Mouse (Mus musculus): ENCODE results near the gene Fgfr2. TPM values are rescaled to one million over a fixed set of nuclear protein-coding genes. Genes with fewer than 3 reads are reported as not detected.

Fgfr2 gene
- polyA plus RNA-seq, 1 experiment, result 14.8 TPM

- 89% methylated on average over 13 of the region's 13 CpGs for WGBS
- no peak for DNase-seq
- H3K27ac ChIP-seq (ENCODE audit: insufficient read depth, low read depth, low read length), result no peak overlapping the region
- TF ChIP-seq POLR2A (IDR thresholded peaks at IDR 0.05; ENCODE audit: low read depth, low read length), result no peak
- TF ChIP-seq CTCF (conservative IDR thresholded peaks at IDR 0.05; ENCODE audit: insufficient read depth, insufficient read length, low read depth, low read length), result no peak
- H3K4me3 ChIP-seq (ENCODE audit: insufficient read depth, low read depth, low read length), result no peak overlapping the region
- H3K27me3 ChIP-seq (replicated peaks; ENCODE audit: control insufficient read depth, insufficient read depth, low read length), result no peaks in the 10 kb centered on the region; the same call in 1 of the 2 replicates
- no peaks in the 10 kb centered on the region for H3K4me1 ChIP-seq (ENCODE audit: control insufficient read depth, insufficient read depth, low read length)
- no peaks in the 10 kb centered on the region for H3K36me3 ChIP-seq (ENCODE audit: control insufficient read depth, insufficient read depth, low read length)
Observed at GRCm38 (mm10) chr7:131628846-131629391, 1494.2 kb downstream of the Fgfr2 start.

DNA sequence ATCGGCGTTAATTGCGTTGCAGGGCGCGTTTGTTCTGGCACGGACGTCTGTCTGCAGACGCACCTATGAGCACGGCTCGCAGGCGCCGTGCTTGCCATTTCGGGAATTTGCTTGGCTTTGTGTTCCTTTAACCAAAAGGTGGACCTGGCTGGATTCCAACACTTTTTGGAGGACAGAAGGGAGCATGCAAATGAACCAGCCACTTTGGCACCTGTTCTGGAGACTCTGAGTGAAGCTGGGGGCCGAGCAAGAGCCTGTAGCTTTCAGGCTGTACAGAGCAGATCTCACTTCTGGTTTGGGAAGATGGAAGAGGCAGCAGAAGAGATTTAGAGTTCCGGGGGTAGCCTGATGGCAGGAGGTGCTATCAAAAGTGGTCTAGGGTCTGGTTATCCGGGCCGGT lies 1494.8 kb downstream of the Fgfr2 start:
- DNase-seq, result no peak
- no peak overlapping the region for H3K27ac ChIP-seq (ENCODE audit: insufficient read depth, low read depth, low read length)
- H3K4me1 ChIP-seq (ENCODE audit: control insufficient read depth, insufficient read depth, low read length), result no peaks in the 10 kb centered on the region
- WGBS, result 83% methylated on average over 17 of the region's 17 CpGs
- H3K27me3 ChIP-seq (replicated peaks; ENCODE audit: control insufficient read depth, insufficient read depth, low read length), result no peaks in the 10 kb centered on the region; the same call in 1 of the 2 replicates
- TF ChIP-seq POLR2A (IDR thresholded peaks at IDR 0.05; ENCODE audit: low read depth, low read length) (no peak), CTCF (conservative IDR thresholded peaks at IDR 0.05; ENCODE audit: insufficient read depth, insufficient read length, low read depth, low read length) (no peak)
- H3K4me3 ChIP-seq (ENCODE audit: insufficient read depth, low read depth, low read length), result no peak overlapping the region
- no peaks in the 10 kb centered on the region for H3K36me3 ChIP-seq (ENCODE audit: control insufficient read depth, insufficient read depth, low read length)

GRCm38 (mm10) chr7:131609677-131610076 lies 1513.5 kb downstream of the Fgfr2 start:
- Histone ChIP-seq H3K27ac (ENCODE audit: insufficient read depth, low read depth, low read length) (no peak overlapping the region), H3K27me3 (replicated peaks; ENCODE audit: control insufficient read depth, insufficient read depth, low read length) (no peaks in the 10 kb centered on the region; the same call in 1 of the 2 replicates), H3K36me3 (ENCODE audit: control insufficient read depth, insufficient read depth, low read length) (no peaks in the 10 kb centered on the region), H3K4me1 (ENCODE audit: control insufficient read depth, insufficient read depth, low read length) (no peaks in the 10 kb centered on the region), H3K4me3 (ENCODE audit: insufficient read depth, low read depth, low read length) (no peak overlapping the region)
- 32% methylated on average over 7 of the region's 7 CpGs for WGBS
- no peak for DNase-seq
- TF ChIP-seq CTCF (conservative IDR thresholded peaks at IDR 0.05; ENCODE audit: insufficient read depth, insufficient read length, low read depth, low read length) (no peak), POLR2A (IDR thresholded peaks at IDR 0.05; ENCODE audit: low read depth, low read length) (no peak)

DNA sequence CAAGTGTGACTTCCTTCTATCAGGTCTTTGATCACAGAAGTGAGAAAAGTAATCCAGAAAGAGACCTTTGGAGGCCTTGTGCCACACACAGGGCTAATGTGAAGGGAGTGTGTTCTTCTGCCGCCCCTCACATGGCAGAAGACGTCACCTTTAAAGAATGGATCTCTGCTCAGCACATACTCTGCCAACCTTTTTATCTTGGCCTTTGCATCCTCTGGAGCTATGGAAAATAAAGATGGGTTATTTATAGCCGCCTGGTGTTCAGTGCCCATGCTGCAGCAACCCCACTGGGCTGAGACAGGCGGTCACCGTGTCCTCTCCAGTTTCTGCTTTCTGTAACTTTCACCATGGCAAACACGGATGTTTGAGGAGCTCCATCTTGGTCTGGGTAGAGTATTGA lies 1515.1 kb downstream of the Fgfr2 start:
- no peak overlapping the region for H3K27ac ChIP-seq (ENCODE audit: insufficient read depth, low read depth, low read length)
- H3K27me3 ChIP-seq (replicated peaks; ENCODE audit: control insufficient read depth, insufficient read depth, low read length), result no peaks in the 10 kb centered on the region; the same call in 1 of the 2 replicates
- WGBS, result 59% methylated on average over 6 of the region's 6 CpGs
- no peak for DNase-seq
- H3K4me3 ChIP-seq (ENCODE audit: insufficient read depth, low read depth, low read length), result no peak overlapping the region
- no peaks in the 10 kb centered on the region for H3K4me1 ChIP-seq (ENCODE audit: control insufficient read depth, insufficient read depth, low read length)
- H3K36me3 ChIP-seq (ENCODE audit: control insufficient read depth, insufficient read depth, low read length), result no peaks in the 10 kb centered on the region
- TF ChIP-seq POLR2A (IDR thresholded peaks at IDR 0.05; ENCODE audit: low read depth, low read length) (no peak), CTCF (conservative IDR thresholded peaks at IDR 0.05; ENCODE audit: insufficient read depth, insufficient read length, low read depth, low read length) (no peak)

- H3K36me3 ChIP-seq (ENCODE audit: control insufficient read depth, insufficient read depth, low read length), result no peaks in the 10 kb centered on the region
- H3K27ac ChIP-seq (ENCODE audit: insufficient read depth, low read depth, low read length), result no peak overlapping the region
- H3K4me3 ChIP-seq (ENCODE audit: insufficient read depth, low read depth, low read length), result no peak overlapping the region
- H3K4me1 ChIP-seq (ENCODE audit: control insufficient read depth, insufficient read depth, low read length), result no peaks in the 10 kb centered on the region
- WGBS, result 65% methylated on average over 4 of the region's 4 CpGs
- DNase-seq, result no peak
- no peak for TF ChIP-seq POLR2A (IDR thresholded peaks at IDR 0.05; ENCODE audit: low read depth, low read length)
- no peak for TF ChIP-seq CTCF (conservative IDR thresholded peaks at IDR 0.05; ENCODE audit: insufficient read depth, insufficient read length, low read depth, low read length)
- no peaks in the 10 kb centered on the region; the same call in 1 of the 2 replicates for H3K27me3 ChIP-seq (replicated peaks; ENCODE audit: control insufficient read depth, insufficient read depth, low read length)
Observed at GRCm38 (mm10) chr7:131605481-131605880, 1517.7 kb downstream of the Fgfr2 start.

DNA sequence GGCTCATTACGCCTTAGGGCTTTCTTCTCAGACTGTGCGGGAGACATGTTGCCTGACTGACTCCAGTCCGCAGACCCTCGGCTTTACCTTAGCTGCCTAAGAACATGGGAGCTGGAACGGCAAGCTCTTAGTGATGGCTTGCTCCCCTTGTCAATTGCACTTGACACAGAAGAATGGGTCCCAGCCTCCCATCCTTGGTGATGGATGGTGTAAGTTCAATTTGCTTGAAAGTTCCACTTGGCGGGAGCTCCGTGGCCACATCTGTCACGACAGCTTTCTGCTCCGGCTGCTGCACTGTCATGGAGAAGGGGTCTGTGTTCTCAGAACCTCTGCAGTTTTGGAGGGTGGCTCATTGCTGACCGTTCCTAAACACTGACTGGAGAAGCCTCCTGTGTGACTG lies 1518.2 kb downstream of the Fgfr2 start:
- Histone ChIP-seq H3K36me3 (ENCODE audit: control insufficient read depth, insufficient read depth, low read length) (no peaks in the 10 kb centered on the region), H3K4me3 (ENCODE audit: insufficient read depth, low read depth, low read length) (no peak overlapping the region), H3K4me1 (ENCODE audit: control insufficient read depth, insufficient read depth, low read length) (no peaks in the 10 kb centered on the region), H3K27ac (ENCODE audit: insufficient read depth, low read depth, low read length) (no peak overlapping the region), H3K27me3 (replicated peaks; ENCODE audit: control insufficient read depth, insufficient read depth, low read length) (no peaks in the 10 kb centered on the region; the same call in 1 of the 2 replicates)
- 65% methylated on average over 10 of the region's 10 CpGs for WGBS
- DNase-seq, result no peak
- TF ChIP-seq CTCF (conservative IDR thresholded peaks at IDR 0.05; ENCODE audit: insufficient read depth, insufficient read length, low read depth, low read length) (no peak), POLR2A (IDR thresholded peaks at IDR 0.05; ENCODE audit: low read depth, low read length) (no peak)

DNA sequence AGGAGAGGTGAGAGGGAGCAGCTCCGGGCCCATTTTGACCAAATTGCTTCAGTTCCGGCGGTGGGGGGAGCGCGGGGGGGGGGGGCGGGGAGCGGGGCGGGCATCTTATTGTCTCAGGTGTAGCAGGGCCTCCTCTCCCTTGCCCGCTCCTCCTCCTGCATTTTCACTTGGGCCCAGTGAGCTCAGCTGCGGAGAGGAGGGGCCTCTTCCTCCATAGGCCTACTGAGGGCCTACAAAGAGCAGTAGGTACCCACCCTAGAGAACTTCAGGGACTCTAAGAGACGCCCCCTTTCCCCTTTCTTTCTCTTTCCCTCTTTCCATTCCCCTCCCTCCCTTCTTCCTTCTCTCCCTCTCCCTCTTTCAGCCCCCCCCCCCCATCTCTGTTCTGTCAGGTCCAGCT lies 1520.0 kb downstream of the Fgfr2 start:
- Histone ChIP-seq H3K4me3 (ENCODE audit: insufficient read depth, low read depth, low read length) (no peak overlapping the region), H3K36me3 (ENCODE audit: control insufficient read depth, insufficient read depth, low read length) (no peaks in the 10 kb centered on the region), H3K27ac (ENCODE audit: insufficient read depth, low read depth, low read length) (no peak overlapping the region), H3K27me3 (replicated peaks; ENCODE audit: control insufficient read depth, insufficient read depth, low read length) (peaks cover 1% of the 10 kb centered on the region; the same call in 1 of the 2 replicates), H3K4me1 (ENCODE audit: control insufficient read depth, insufficient read depth, low read length) (no peaks in the 10 kb centered on the region)
- no peak for DNase-seq
- whole genome bisulfite sequencing, result 16% methylated on average over 11 of the region's 11 CpGs
- TF ChIP-seq CTCF (conservative IDR thresholded peaks at IDR 0.05; ENCODE audit: insufficient read depth, insufficient read length, low read depth, low read length), result no peak
- no peak for TF ChIP-seq POLR2A (IDR thresholded peaks at IDR 0.05; ENCODE audit: low read depth, low read length)

Measured in kidney, adult 2 months (tissue).